Mouse (Mus musculus) R1 (cell line): Measurements from ENCODE around the gene Mlec.

Experiments used
- DNase-seq: peaks from one replicate; pipeline ENCODE4 v3.0.0-alpha.2; 2018; ENCODE audit warnings: low read depth, low spot score

Mlec gene

GRCm38 (mm10) chr5:115158040-115158983 is at the start of gene Mlec:
Gene Mlec, minus strand, starts transcription at chr5:115158179.
- peak; percentile 99 for DNase-seq

- DNase-seq, result no peak
Observed at GRCm38 (mm10) chr5:115207244-115207643, 49.3 kb upstream of the Mlec start.

DNA sequence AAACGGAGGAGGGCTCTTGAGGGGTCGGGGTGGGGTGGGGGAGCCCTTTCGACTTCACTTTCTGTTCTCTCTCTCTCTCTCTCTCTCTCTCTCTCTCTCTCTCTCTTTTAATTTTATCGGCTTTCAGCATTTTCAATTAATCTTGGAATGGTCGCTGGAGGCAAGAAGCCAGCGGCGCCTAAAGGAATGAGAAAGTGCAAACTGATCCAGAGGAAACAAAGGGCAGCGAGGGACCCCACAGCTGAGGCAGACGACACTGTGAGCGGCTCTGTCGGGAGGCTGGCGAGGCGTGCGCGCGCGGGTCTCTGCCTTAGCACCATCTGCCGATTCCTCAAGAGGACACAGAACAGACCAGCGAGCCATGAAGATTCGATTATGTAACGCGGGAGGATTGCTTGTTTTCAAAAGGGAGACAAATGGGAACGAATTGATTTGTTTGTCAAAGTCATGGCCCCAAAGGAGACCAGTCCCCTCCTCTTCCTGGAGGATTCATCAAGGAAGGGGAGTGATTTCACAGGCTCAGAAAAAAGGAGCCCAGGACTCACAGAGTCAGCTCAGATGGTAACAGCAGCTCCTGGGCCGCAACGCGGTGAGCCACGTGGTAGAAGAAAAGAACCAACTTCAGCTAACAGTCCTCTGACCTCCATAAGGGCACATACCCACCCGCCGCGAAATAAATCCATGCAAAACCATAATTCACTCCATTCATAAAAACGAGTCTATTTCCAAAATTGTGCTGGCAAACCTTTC is 46.8 kb upstream of the Mlec start:
- DNase-seq, result peak; percentile 49

DNA sequence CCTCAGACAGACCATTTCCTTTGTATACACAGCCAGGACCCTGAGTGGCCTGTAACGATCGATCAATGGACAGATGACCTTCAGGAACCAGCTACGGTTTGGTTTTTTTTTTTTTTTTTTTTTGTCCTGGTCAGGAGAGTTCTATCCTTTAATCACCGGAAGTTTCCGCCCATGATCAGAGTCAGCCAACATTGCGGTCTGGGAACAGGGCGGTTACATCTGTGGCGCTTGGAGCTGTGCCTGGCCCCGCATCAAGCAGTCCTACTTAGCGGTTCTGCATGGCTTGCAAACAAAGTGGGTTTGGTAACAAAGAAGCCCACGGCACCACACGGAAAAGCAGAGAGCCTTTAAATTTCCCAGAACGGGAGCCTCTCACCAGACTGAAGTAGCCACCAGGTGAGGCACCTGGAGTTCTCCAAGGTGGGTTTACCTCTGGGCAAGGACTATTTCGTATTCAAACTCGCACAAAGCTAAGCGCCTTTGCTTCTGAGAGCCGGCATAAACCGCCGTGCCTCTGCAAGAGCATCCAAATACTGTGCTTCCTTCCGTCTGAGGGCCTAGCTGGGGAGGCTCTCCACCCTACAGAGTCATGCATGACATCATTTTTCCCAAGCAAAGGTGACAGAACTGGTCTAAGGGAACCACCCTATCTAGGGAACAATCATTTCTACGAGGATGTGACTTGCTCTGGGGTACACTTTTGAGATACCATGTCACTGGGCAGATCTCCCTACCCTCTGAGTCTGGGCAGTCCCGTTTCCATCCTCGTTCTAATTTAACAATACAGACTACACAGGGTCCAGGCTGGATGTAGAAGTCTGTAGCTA is 46.0 kb upstream of the Mlec start:
- peak; percentile 87 for DNase-seq

DNA sequence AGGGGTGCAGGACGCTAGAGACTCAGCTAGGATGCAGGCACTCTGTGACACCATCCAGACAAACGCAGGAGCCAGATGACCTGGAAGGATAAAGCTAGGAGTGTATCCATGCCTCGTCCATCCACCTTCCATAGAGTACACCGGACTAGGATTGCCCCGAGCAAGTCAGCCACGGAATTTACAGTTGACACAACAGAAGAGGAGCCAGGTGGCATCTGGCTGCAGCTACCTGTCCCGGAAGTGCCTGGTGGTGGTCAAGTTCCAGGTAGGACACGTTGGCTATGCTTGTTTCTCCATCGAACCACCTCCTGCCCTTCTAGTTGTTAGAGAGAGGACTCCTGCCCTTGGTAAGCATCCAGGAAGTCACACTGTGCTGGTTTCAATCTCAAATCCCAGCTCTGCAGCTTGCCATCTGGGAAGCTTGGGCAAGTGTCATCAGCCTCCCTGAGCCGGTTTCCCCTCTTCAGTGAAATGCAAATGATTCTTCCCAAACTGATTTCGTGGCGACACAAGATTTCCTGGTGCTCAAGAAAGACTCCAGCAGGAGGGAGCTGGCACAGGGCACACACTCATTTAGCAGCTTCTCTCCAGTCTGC is 36.7 kb upstream of the Mlec start:
- DNase-seq, result no peak

- peak; percentile 77 for DNase-seq
Observed at GRCm38 (mm10) chr5:115193669-115194625, 36.0 kb upstream of the Mlec start, which contains the start of gene Cabp1. Gene Cabp1, minus strand, starts transcription at chr5:115194381.

DNA sequence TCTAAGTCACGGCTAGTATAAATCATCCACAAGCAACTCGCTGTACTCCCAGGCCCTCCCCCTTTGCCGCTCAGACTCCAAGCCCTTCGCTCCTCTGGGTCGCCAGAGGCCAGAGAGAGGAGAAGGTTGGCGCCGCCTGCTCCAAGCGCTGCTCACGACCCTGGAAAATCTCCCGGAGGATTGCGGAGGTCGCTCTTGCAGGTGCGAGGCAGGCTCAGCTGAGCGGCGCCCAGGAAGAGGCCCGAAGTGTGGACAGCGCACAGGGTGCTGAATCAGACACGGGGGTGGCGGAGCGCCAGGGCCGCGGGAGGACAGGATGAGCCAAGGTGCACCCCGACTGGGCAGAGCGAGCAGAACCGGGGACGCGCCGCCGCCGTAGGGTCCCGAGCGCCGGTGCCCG is 35.2 kb upstream of the Mlec start:
- DNase-seq, result peak; percentile 80

- DNase-seq, result no peak
Observed at GRCm38 (mm10) chr5:115192828-115193195, 34.8 kb upstream of the Mlec start.

- DNase-seq, result no peak
Observed at GRCm38 (mm10) chr5:115191880-115192827, 34.2 kb upstream of the Mlec start.

DNA sequence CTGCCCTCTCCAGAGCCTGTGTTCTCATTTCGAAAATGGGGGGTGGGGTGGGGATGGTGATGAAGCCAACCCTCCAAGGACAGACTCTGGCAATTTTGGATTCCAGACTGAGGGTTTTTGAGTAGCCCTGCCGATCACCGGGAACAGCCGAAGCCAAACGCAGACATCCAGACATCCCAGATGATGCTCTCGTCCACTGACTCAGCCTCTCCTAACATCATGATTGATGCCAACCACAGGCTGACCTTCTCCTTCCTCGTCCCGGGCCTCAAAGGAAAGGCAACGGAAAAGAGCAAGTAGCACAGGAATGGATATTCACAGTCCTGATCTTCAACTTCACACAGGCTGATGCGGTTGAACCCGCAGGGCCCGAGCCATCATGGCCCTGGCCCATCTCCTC is 32.1 kb upstream of the Mlec start:
- DNase-seq, result no peak

- DNase-seq, result peak; percentile 94
Observed at GRCm38 (mm10) chr5:115188824-115189223, 30.8 kb upstream of the Mlec start.

GRCm38 (mm10) chr5:115187188-115188131 is 29.5 kb upstream of the Mlec start:
- DNase-seq, result peak; percentile 97

DNA sequence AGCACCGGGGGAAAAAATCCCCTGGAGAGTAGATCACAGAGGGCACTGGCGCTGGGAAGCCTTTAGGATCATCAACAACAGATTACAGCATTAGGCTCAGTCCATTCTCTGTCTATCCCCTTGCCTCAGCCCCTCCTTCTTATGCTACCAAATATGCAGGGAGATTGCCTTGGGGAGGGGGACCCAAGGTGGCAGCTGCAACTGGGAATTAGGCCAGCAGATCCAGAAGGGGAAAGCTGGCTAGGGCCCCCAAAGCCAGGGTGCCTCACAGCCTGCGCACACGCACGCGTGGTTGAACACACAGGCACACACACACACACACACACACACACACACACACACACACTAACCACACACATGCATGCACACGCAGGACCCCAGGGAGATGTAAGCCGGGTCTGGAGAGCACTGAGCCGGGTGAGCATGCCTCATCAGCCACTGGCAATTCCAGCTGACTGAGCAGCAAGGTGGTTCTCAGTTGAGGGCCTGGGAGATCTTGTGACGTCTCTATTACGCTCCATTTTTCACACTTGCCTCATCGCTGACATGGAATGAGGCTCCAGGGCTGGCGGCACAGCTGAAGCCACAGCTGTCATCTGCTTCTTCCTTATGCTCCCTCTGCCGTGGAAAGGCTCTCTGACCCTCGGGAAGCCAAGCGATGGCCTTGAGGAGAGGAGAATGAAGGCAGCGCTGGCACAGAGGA is 28.5 kb upstream of the Mlec start:
- peak; percentile 42 for DNase-seq

GRCm38 (mm10) chr5:115184726-115185125 is 26.7 kb upstream of the Mlec start:
- peak; percentile 86 for DNase-seq

DNA sequence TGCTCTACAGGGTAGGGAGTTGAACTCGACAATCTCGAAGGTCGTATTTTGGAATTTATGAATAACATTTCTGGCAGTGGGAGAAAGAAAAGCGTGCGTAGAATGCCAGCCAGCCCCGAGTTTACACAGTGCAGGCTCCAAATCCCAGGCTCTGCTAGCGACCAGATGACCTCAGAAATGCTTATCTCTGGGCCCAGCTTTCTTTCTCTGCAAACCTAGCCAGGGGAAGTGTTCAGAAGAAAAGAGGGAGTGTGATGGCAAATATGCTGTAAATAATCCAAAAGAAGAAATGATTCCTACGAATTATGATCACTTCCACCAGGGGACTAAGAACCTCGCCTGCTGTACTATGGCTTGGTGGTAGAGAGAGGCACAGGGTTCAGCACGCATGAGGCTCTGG is 25.5 kb upstream of the Mlec start:
- no peak for DNase-seq

DNA sequence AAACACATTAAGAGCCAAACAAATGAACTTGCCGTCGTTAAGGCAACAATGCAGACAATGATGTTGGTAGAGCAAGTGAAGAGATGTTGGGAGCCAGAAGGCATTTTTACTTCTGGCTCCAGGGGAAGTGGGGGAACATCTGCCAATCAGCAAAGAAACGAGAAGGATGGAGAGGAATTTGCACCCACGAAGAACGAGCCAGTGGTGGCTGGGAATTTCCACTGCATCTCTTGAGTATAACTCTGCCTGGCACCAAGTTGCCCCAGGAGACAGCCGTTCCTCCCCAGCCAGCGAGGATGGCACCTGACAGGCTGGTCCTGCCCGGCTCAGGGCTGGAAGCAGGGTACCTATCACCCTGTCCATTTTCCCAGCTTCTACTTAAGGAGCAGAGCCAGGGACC is 24.9 kb upstream of the Mlec start:
- no peak for DNase-seq

DNA sequence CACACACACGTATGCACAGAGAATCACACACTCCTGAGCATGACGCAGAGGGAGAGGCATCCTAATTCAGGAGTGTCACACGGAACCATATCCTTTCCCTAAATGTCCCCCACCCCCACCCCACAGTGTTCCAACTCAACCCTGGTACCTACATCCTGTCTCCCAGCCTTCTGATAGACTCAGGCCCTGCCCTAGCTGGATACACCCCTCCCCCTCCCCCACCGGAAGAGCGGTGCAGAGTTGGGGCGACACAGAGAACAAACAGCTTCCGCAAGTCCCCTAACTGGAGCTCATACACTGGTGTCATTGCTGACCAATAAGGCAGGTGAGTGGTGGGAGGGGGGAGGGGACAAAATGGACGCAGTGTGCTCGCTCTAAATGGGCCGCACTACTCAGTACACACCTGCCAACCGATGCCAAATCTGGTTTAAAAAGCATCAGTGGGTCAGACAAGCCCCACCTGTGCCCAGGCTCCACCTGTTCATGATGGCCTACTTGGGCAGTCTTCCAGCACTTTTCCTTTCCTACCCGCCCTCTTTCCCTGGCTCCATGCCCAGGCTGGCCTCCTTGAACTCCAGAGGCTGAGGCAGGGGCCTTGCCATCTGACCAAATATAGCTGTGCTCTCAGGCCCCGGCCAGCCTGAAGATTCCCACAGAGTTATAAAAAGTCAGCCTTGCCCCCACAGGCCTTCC is 23.4 kb upstream of the Mlec start:
- DNase-seq, result peak; percentile 85
